Mouse (Mus musculus): Measurements from ENCODE around the gene Slc38a3. TPM values are rescaled to one million over a fixed set of nuclear protein-coding genes. Genes with fewer than 3 reads are reported as not detected.
A peak's percentile ranks its signal among the peaks of the same experiment; 100 is the strongest.

Slc38a3 gene
- polyA plus RNA-seq, 1 experiment: not detected

- WGBS: 10% methylated on average over 38 of the region's 38 CpGs
- TF ChIP-seq CTCF (IDR thresholded peaks at IDR 0.05; ENCODE audit: insufficient read depth, low read depth, low read length): no peak
- TF ChIP-seq POLR2A (IDR thresholded peaks at IDR 0.05; ENCODE audit: insufficient read depth, low read depth, low read length): peak; percentile 93
- Histone ChIP-seq H3K27ac (ENCODE audit: insufficient read depth, low read depth, low read length) (peak within 1 kb of the TSS; percentile 80), H3K4me3 (ENCODE audit: insufficient read depth, low read depth, low read length) (peak within 1 kb of the TSS; percentile 95), H3K4me1 (ENCODE audit: control insufficient read depth, insufficient read depth, low read length) (peaks cover 34% of the 10 kb centered on the region)
Observed at GRCm38 (mm10) chr9:107635279-107636028, 33.9 kb downstream of the Slc38a3 start, which contains the start of gene Gnai2. Gene Gnai2 (minus strand): TSS chr9:107635367.

- WGBS: 2% methylated on average over 35 of the region's 35 CpGs
- peaks cover 41% of the 10 kb centered on the region for H3K4me1 ChIP-seq (ENCODE audit: control insufficient read depth, insufficient read depth, low read length)
- TF ChIP-seq POLR2A (IDR thresholded peaks at IDR 0.05; ENCODE audit: insufficient read depth, low read depth, low read length) (no peak), CTCF (IDR thresholded peaks at IDR 0.05; ENCODE audit: insufficient read depth, low read depth, low read length) (no peak)
Observed at GRCm38 (mm10) chr9:107634406-107635278, 34.7 kb downstream of the Slc38a3 start.

GRCm38 (mm10) chr9:107633661-107634405, 35.5 kb downstream of the Slc38a3 start:
- Histone ChIP-seq H3K4me1 (ENCODE audit: control insufficient read depth, insufficient read depth, low read length) (peaks cover 49% of the 10 kb centered on the region), H3K4me3 (ENCODE audit: insufficient read depth, low read depth, low read length) (peak overlapping the region; percentile 95), H3K27ac (ENCODE audit: insufficient read depth, low read depth, low read length) (peak overlapping the region; percentile 80)
- under 1% methylated on average over 15 of the region's 15 CpGs for WGBS
- TF ChIP-seq CTCF (IDR thresholded peaks at IDR 0.05; ENCODE audit: insufficient read depth, low read depth, low read length): no peak
- TF ChIP-seq POLR2A (IDR thresholded peaks at IDR 0.05; ENCODE audit: insufficient read depth, low read depth, low read length): no peak

More at GRCm38 (mm10) chr9:107634406-107635278, 34.7 kb downstream of the Slc38a3 start:
- Histone ChIP-seq H3K27ac (ENCODE audit: insufficient read depth, low read depth, low read length) (peak overlapping the region; percentile 80), H3K4me3 (ENCODE audit: insufficient read depth, low read depth, low read length) (peak overlapping the region; percentile 95)

- TF ChIP-seq CTCF (IDR thresholded peaks at IDR 0.05; ENCODE audit: insufficient read depth, low read depth, low read length) (no peak), POLR2A (IDR thresholded peaks at IDR 0.05; ENCODE audit: insufficient read depth, low read depth, low read length) (peak; percentile 61)
- Histone ChIP-seq H3K27ac (ENCODE audit: insufficient read depth, low read depth, low read length) (peak overlapping the region; percentile 80), H3K4me1 (ENCODE audit: control insufficient read depth, insufficient read depth, low read length) (peaks cover 55% of the 10 kb centered on the region), H3K4me3 (ENCODE audit: insufficient read depth, low read depth, low read length) (peak overlapping the region; percentile 95)
- 2% methylated on average over 33 of the region's 33 CpGs for WGBS
Observed at GRCm38 (mm10) chr9:107633091-107633660, 36.2 kb downstream of the Slc38a3 start.

- Histone ChIP-seq H3K4me3 (ENCODE audit: insufficient read depth, low read depth, low read length) (peak overlapping the region; percentile 95), H3K4me1 (ENCODE audit: control insufficient read depth, insufficient read depth, low read length) (peaks cover 62% of the 10 kb centered on the region), H3K27ac (ENCODE audit: insufficient read depth, low read depth, low read length) (peak overlapping the region; percentile 80)
- WGBS: 8% methylated on average over 6 of the region's 6 CpGs
- TF ChIP-seq CTCF (IDR thresholded peaks at IDR 0.05; ENCODE audit: insufficient read depth, low read depth, low read length) (no peak), POLR2A (IDR thresholded peaks at IDR 0.05; ENCODE audit: insufficient read depth, low read depth, low read length) (no peak)
Observed at GRCm38 (mm10) chr9:107632478-107632877, 36.9 kb downstream of the Slc38a3 start.

GRCm38 (mm10) chr9:107631861-107632260, 37.5 kb downstream of the Slc38a3 start:
- WGBS: 63% methylated on average over 8 of the region's 8 CpGs
- H3K27ac ChIP-seq (ENCODE audit: insufficient read depth, low read depth, low read length): peak overlapping the region; percentile 80
- TF ChIP-seq CTCF (IDR thresholded peaks at IDR 0.05; ENCODE audit: insufficient read depth, low read depth, low read length) (no peak), POLR2A (IDR thresholded peaks at IDR 0.05; ENCODE audit: insufficient read depth, low read depth, low read length) (no peak)
- no peak overlapping the region for H3K4me3 ChIP-seq (ENCODE audit: insufficient read depth, low read depth, low read length)
- peaks cover 63% of the 10 kb centered on the region for H3K4me1 ChIP-seq (ENCODE audit: control insufficient read depth, insufficient read depth, low read length)

GRCm38 (mm10) chr9:107631311-107631826, 38.0 kb downstream of the Slc38a3 start:
- Histone ChIP-seq H3K4me1 (ENCODE audit: control insufficient read depth, insufficient read depth, low read length) (peaks cover 68% of the 10 kb centered on the region), H3K27ac (ENCODE audit: insufficient read depth, low read depth, low read length) (no peak overlapping the region), H3K4me3 (ENCODE audit: insufficient read depth, low read depth, low read length) (no peak overlapping the region)
- no peak for TF ChIP-seq POLR2A (IDR thresholded peaks at IDR 0.05; ENCODE audit: insufficient read depth, low read depth, low read length)
- TF ChIP-seq CTCF (IDR thresholded peaks at IDR 0.05; ENCODE audit: insufficient read depth, low read depth, low read length): no peak
- WGBS: 64% methylated on average over 9 of the region's 9 CpGs

GRCm38 (mm10) chr9:107630576-107630975, 38.8 kb downstream of the Slc38a3 start:
- H3K27ac ChIP-seq (ENCODE audit: insufficient read depth, low read depth, low read length): no peak overlapping the region
- WGBS: 20% methylated on average over 4 of the region's 4 CpGs
- no peak overlapping the region for H3K4me3 ChIP-seq (ENCODE audit: insufficient read depth, low read depth, low read length)
- TF ChIP-seq CTCF (IDR thresholded peaks at IDR 0.05; ENCODE audit: insufficient read depth, low read depth, low read length) (no peak), POLR2A (IDR thresholded peaks at IDR 0.05; ENCODE audit: insufficient read depth, low read depth, low read length) (no peak)
- H3K4me1 ChIP-seq (ENCODE audit: control insufficient read depth, insufficient read depth, low read length): peaks cover 71% of the 10 kb centered on the region
